Mouse (Mus musculus): ENCODE data around the gene Spc24.

GRCm38 (mm10) chr9:21738776-21739175 is 21.3 kb downstream of the Spc24 start:
- no peak for TF ChIP-seq CTCF (IDR thresholded peaks at IDR 0.05; ENCODE audit: control insufficient read depth, insufficient read depth, low read length)
- no peak for TF ChIP-seq POLR2A (IDR thresholded peaks at IDR 0.05; ENCODE audit: borderline replicate concordance, control insufficient read depth, low read depth, low read length)

All from bone marrow, adult 2 months (tissue).